Mouse (Mus musculus) hindbrain, postnatal 0 days (tissue): ENCODE measurements at regions not wholly inside any gene's neighbourhood (a gene's known extent, or its start where the extent isn't known, plus 50 kb on each side); places are given as distances from the start of the nearest gene placed in this dataset.

Experiments
- ATAC-seq: fragments of 200-750 bp; cut with Nextera tagmentation; 2 replicates; pipeline ENCODE4 v1.8.0; 2017; ENCODE audit warnings: mild to moderate bottlenecking, moderate TSS enrichment, moderate library complexity
- DNase-seq: peaks from one replicate; pipeline ENCODE4 v3.0.0-alpha.2; 2015; ENCODE audit warnings: low spot score
- H3K27ac ChIP-seq: fragments of 300-500 bp; sonication (generic); 2 replicates; pipeline ENCODE4 v1.5.1; 2014; ENCODE audit warnings: mild to moderate bottlenecking
- H3K27me3 ChIP-seq: fragments of 300-500 bp; sonication (generic); 2 replicates; pipeline ENCODE4 v1.6.1; 2014; ENCODE audit warnings: low read length, mixed read lengths; ENCODE audit not compliant: insufficient read depth
- H3K36me3 ChIP-seq: fragments of 300-500 bp; sonication (generic); 2 replicates; pipeline ENCODE4 v1.6.1; 2014; ENCODE audit warnings: low read length, mixed read lengths; ENCODE audit not compliant: insufficient read depth
- H3K4me1 ChIP-seq: fragments of 300-500 bp; sonication (generic); 2 replicates; pipeline ENCODE4 v1.6.1; 2014; ENCODE audit warnings: antibody characterized with exemption, low read length, mixed read lengths; ENCODE audit not compliant: insufficient read depth
- H3K4me2 ChIP-seq: fragments of 300-500 bp; sonication (generic); 2 replicates; pipeline ENCODE4 v1.6.1; 2014; ENCODE audit warnings: low read depth, mild to moderate bottlenecking, low read length, moderate library complexity, mixed read lengths
- H3K4me3 ChIP-seq: fragments of 300-500 bp; sonication (generic); 2 replicates; pipeline ENCODE4 v1.5.1; 2014; ENCODE audit warnings: low read length
- H3K9ac ChIP-seq: fragments of 300-500 bp; sonication (generic); replicated peaks from 2 replicates; pipeline ENCODE4 v1.6.1; 2014; ENCODE audit warnings: mild to moderate bottlenecking, low read length, moderate library complexity, mixed read lengths
- H3K9me3 ChIP-seq: fragments of 300-500 bp; sonication (generic); 2 replicates; pipeline ENCODE4 v1.6.1; 2016; ENCODE audit warnings: low read length, mixed read lengths
- CTCF ChIP-seq: IDR thresholded peaks from 2 replicates; pipeline ENCODE4 v1.5.1; 2016; ENCODE audit warnings: antibody characterized with exemption, control low read depth, low read depth
- WGBS: fragments of 180-500 bp; shearing (Covaris S2); extraction: QIAGEN DNeasy Blood & Tissue Kit; methylation state at CpG from one replicate; pipeline ENCODE4 v1.1.7; 2014; 5-methylcytosine and 5-hydroxymethylcytosine counted together

GRCm38 (mm10) chr10:37502505-37502904 lies 363.8 kb upstream of the Marcks start:
- Histone ChIP-seq H3K4me1 (no peaks in the 10 kb centered on the region), H3K4me3 (no peak overlapping the region), H3K27ac (no peak overlapping the region), H3K27me3 (no peaks in the 10 kb centered on the region), H3K9me3 (no peaks in the 10 kb centered on the region), H3K9ac (no peak overlapping the region), H3K36me3 (no peaks in the 10 kb centered on the region), H3K4me2 (no peak overlapping the region)
- DNase-seq (no peak), ATAC-seq (no peak)
- TF ChIP-seq CTCF, result no peak

GRCm38 (mm10) chr10:37501043-37501442 lies 362.3 kb upstream of the Marcks start:
- TF ChIP-seq CTCF, result no peak
- H3K4me2 ChIP-seq, result no peak overlapping the region
- no peak overlapping the region for H3K4me3 ChIP-seq
- no peaks in the 10 kb centered on the region for H3K9me3 ChIP-seq
- no peaks in the 10 kb centered on the region for H3K36me3 ChIP-seq
- 99% methylated on average over 2 of the region's 2 CpGs for WGBS
- H3K27me3 ChIP-seq, result no peaks in the 10 kb centered on the region
- DNase-seq (no peak), ATAC-seq (no peak)
- no peak overlapping the region for H3K9ac ChIP-seq
- H3K27ac ChIP-seq, result no peak overlapping the region
- H3K4me1 ChIP-seq, result no peaks in the 10 kb centered on the region

GRCm38 (mm10) chr10:37495467-37495866 lies 356.7 kb upstream of the Marcks start:
- no peak for ATAC-seq
- no peak overlapping the region for H3K4me3 ChIP-seq
- H3K9ac ChIP-seq, result no peak overlapping the region
- no peak overlapping the region for H3K27ac ChIP-seq
- no peaks in the 10 kb centered on the region for H3K27me3 ChIP-seq
- no peaks in the 10 kb centered on the region for H3K36me3 ChIP-seq
- 85% methylated on average over 1 of the region's 1 CpGs for WGBS
- DNase-seq, result no peak
- H3K4me1 ChIP-seq, result no peaks in the 10 kb centered on the region
- TF ChIP-seq CTCF, result no peak
- H3K4me2 ChIP-seq, result no peak overlapping the region
- no peaks in the 10 kb centered on the region for H3K9me3 ChIP-seq

- no peaks in the 10 kb centered on the region for H3K9me3 ChIP-seq
- H3K4me1 ChIP-seq, result no peaks in the 10 kb centered on the region
- TF ChIP-seq CTCF, result no peak
- ATAC-seq (no peak), DNase-seq (no peak)
- no peak overlapping the region for H3K27ac ChIP-seq
- WGBS, result 41% methylated on average over 3 of the region's 3 CpGs
- no peaks in the 10 kb centered on the region for H3K27me3 ChIP-seq
- no peaks in the 10 kb centered on the region for H3K36me3 ChIP-seq
- H3K4me2 ChIP-seq, result no peak overlapping the region
- H3K4me3 ChIP-seq, result no peak overlapping the region
- H3K9ac ChIP-seq, result no peak overlapping the region
Observed at GRCm38 (mm10) chr10:37494552-37495166, 355.9 kb upstream of the Marcks start.

GRCm38 (mm10) chr10:37494098-37494497 lies 355.4 kb upstream of the Marcks start:
- H3K9ac ChIP-seq, result no peak overlapping the region
- no peak for ATAC-seq
- DNase-seq, result no peak
- H3K4me2 ChIP-seq, result no peak overlapping the region
- H3K27me3 ChIP-seq, result no peaks in the 10 kb centered on the region
- no peaks in the 10 kb centered on the region for H3K36me3 ChIP-seq
- no peak for TF ChIP-seq CTCF
- no peak overlapping the region for H3K4me3 ChIP-seq
- H3K9me3 ChIP-seq, result no peaks in the 10 kb centered on the region
- no peak overlapping the region for H3K27ac ChIP-seq
- 47% methylated on average over 2 of the region's 2 CpGs for WGBS
- no peaks in the 10 kb centered on the region for H3K4me1 ChIP-seq

GRCm38 (mm10) chr10:37484311-37485023 lies 345.7 kb upstream of the Marcks start:
- no peaks in the 10 kb centered on the region for H3K4me1 ChIP-seq
- ATAC-seq, result no peak
- 87% methylated on average over 6 of the region's 6 CpGs for WGBS
- H3K4me2 ChIP-seq, result no peak overlapping the region
- TF ChIP-seq CTCF, result no peak
- DNase-seq, result no peak
- H3K36me3 ChIP-seq, result no peaks in the 10 kb centered on the region
- no peaks in the 10 kb centered on the region for H3K27me3 ChIP-seq
- no peaks in the 10 kb centered on the region for H3K9me3 ChIP-seq
- no peak overlapping the region for H3K27ac ChIP-seq
- H3K9ac ChIP-seq, result no peak overlapping the region
- H3K4me3 ChIP-seq, result no peak overlapping the region

- H3K4me1 ChIP-seq, result no peaks in the 10 kb centered on the region
- H3K4me3 ChIP-seq, result no peak overlapping the region
- DNase-seq (peak; percentile 26), ATAC-seq (no peak)
- no peaks in the 10 kb centered on the region for H3K36me3 ChIP-seq
- H3K9ac ChIP-seq, result no peak overlapping the region
- no peaks in the 10 kb centered on the region for H3K27me3 ChIP-seq
- WGBS, result 37% methylated on average over 4 of the region's 4 CpGs
- no peak overlapping the region for H3K27ac ChIP-seq
- H3K4me2 ChIP-seq, result no peak overlapping the region
- H3K9me3 ChIP-seq, result no peaks in the 10 kb centered on the region
- TF ChIP-seq CTCF, result no peak
Observed at GRCm38 (mm10) chr10:37483521-37483920, 344.8 kb upstream of the Marcks start.
